Mouse (Mus musculus): ENCODE results near the gene Gabrg2.

The Gabrg2 gene

DNA sequence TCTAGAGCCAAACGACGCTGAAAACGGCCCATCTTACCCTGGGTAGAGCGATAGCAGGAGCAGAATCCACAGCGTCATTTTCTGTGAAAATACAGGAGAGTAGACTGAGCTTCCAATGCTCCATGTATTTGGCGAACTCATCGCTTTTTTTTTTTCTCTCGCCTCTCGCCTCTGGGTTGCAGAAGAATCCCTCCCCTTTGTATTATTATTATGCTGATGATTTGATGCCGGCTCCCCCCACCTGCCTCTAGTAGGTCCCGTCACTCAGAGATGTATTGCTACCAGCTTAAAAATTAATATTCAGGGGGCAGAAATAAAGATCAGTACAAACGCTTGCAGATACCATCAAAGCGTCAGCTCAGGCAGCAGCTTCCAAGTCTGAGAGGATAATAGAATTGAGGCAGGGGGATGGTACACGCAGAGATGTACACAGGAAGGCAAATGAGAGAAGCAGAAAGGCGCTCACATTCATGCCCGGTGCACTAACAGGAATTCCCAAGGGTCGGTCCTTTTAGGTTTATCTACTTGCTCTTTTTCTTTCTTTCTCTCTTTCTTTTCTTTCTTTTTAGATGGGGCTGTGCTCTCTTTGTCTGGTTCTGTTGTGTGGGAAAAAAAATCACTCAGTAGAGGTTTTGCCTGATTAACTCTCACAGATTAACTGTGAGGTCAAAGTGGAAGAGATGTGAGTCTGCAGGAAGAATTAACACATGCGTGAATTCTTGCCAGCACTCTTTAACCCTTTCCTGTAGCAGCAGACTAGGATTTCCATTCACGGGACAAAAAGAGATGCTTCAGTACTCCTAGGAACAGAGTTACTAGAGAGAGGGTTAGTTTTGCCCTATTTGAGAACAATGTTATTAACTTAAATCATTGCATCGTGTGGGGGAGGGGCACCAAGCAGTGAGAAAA, at the start of gene Gabrg2:
Gabrg2 (minus strand) TSS at position 668 of the 909 bp plus-strand sequence.
- DNase-seq (ENCODE audit: low spot score) = peak; percentile 9

DNA sequence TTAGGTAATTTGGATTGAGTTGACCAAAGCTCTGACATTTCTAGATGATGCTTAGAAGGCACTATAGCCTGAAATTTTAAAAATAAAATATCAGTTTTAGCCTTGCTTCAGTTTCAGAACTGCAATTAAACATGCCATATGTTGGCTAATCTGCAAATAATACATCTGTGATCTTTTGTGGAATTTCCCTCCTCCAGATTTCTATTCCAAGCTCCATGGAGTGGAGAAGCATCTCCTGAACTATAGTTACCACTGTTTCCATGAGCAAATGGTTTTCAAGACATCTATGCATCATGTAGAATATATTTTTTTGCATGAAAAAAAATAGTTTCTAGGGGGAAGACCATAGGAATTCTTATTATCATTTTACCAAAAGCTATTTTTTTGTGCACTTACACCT, 47.5 kb upstream of the Gabrg2 start:
- no peak for DNase-seq (ENCODE audit: low spot score)

DNA sequence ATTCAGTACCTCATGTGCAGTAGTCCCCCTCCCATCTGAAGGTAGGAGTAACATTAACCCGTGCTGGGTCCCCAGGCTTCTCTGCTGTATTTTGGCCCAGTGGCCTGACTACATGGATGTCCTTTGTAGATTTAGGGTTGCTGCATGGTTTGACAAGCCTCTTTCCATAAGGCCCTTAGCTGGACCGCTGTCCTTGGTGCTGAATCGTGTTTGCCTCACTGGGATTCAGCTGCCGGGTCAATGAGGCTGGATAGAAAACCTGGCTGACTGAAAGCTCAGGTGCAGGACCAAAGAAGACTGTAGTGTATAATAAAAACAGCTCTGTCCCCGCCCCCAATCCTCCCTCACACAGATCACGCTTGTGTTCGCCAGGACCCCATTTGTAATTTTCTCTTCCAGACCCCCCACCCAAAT, 1.2 kb downstream of the Gabrg2 start:
- DNase-seq (ENCODE audit: low spot score) = peak; percentile 12

DNA sequence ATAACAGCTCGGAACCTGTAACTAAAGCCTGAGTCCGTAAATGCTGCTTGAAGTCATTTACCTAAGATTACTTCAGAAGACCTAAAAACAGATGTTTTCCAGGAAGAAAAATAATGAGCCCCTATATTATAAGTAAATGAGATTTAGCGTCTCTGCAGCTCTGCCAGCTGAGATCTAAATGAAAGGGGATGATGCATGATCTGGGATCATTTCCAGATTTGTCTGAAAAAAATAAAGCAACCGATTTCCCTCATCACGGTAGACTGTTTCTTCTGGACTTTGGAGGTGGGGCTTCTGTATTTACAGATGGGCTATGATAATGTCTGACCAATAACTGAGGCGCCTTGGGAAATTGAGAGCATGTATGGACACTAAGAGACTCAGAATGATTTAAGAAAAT, 20.5 kb downstream of the Gabrg2 start:
- DNase-seq (ENCODE audit: low spot score) = no peak

DNA sequence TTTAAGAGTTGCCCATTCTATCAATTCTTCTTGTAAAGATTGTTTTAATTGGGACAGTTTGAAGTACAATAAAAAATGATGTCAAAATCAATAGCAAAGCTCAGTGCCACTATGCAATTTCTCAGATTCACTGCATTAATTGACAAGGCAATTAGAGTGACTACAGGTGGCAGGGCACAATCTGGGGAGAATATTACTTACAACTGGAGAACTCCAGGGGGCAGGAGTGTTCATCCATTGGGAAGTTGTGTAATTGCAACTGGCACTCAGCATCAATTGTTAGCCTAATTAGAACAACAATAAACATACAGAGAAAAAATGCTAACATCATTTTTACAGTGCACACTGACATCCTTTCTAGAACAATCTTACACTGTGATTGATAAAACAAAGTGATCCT, 32.1 kb downstream of the Gabrg2 start:
- no peak for DNase-seq (ENCODE audit: low spot score)

DNA sequence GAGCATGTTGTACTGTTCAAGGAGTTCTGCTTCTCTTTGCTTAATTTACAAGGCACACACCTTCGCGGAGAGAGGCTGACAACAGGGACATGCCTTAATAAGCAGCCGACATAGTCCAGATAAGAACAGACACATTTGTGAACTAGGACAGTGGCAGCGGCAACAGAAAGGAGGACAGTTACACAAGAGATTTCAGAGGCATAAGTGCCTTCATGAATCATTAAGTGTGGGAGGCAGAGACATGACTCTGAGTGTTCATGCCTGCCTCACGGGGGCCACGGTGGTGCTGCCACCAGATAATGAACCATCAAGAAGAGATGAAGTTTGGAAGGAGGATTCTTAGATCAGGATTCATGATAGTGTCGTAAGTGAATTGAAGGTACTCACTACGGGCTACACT, 38.0 kb downstream of the Gabrg2 start:
- DNase-seq (ENCODE audit: low spot score) = peak; percentile 38

DNA sequence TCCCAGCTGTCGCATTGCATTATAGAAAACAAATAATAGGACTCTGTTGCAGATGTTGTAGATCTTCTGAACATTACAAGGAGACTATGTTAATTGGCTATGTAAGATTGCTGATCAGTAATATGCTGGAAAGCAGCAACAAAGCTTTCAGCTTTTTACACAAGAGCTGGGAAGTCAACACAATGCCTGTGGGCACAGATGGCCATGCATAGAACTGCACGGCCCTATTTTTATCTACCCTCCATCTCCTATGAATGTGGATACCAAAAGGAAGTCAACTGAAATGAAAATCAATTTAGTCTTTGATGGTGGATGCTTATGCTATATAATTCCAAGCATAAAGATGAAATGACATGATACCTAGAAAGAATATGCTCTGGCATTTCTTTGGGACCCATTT, 47.1 kb downstream of the Gabrg2 start:
- DNase-seq (ENCODE audit: low spot score) = no peak

DNA sequence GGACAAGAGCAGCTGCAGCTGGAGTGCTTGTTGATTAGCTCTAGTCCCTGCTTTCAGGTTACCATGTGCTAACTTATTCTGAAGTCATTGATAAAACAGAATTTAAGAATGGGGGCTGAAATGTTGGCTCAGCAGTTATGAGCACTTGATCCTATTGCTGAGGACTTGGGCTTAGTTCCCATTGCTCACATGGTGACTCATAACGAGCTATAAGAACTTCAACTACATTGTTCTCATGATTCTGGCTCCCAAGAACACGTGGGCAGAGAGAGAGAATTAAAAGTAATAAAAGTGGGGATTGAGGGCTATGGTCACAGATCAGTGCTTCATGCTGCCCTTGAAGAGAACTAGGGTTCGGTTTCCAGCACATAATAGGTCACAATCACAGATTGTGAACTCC, 48.8 kb downstream of the Gabrg2 start:
- DNase-seq (ENCODE audit: low spot score) = no peak

DNA sequence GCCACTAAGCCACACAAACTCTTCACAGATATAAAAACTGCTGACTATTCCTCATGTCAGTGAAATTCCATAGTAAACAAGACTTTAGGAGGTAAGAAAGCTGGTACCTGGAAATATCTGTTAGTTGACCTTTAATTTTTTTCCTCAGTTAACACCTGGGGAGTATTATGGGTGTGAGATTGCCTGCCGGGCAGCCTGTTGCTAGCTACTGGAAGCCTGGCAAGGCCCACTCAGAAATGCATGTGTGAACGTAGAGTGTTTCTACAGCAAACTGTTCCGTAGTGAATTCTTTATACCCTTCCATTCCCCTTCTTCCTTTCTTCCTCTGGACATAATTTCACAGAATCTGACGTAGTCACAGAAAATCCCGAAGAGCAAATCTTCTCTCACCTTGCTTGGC, 55.2 kb downstream of the Gabrg2 start:
- no peak for DNase-seq (ENCODE audit: low spot score)

DNA sequence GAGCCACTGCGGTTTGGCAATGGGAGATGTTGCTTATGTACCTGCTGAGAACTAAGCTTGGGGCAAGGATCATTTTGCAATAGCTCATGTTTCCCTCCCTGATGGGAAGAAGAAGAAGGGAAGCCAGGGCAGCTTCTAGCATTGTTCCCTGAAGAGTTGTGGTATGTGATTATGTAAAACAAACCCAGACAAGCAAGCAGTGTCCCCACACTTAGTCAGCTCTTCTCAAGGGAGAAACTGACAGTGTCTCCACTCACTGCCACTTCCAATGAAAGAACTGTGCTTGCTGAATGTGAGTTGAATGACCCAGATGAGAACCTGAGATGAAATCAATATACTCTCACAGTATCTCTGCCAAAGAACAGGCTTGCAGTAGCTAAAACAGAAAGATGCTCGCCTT, 62.7 kb downstream of the Gabrg2 start:
- DNase-seq (ENCODE audit: low spot score) = no peak

DNA sequence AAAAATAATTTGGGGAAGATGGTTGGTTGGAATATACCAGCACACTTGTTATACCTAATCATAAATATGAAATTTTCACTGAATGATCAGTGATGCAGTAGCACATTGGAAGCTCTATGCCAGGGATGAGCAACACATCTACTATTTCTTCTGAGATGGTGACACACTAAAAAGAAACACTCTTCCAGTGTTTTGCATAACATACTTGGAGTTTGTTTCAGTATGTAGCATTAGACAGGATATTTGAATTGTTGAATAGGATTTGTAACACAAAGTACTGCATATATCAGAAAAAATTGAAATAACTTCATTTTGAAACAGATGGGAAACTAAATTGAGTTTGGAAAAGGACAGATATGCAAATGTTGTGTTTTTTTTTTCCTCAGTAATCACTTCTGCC, 81.8 kb downstream of the Gabrg2 start:
- no peak for DNase-seq (ENCODE audit: low spot score)

DNA sequence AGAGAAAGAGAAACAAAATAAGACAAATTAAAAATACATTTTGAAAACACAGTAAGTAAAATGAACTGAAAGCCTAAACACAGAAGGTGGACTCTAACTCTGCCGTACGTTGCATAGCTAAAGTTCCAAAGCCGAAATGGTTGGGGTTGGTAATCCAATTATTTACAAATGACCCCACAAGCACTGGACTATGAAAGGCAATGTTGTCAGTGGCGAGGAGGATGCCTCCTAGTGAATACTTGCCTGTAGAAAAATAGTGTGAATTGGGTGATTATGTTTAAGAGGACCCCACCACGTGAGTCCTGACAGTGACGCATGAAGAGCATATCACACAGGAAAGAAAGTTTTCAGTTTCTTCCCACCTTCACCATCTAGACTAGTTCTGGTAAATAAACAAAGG, 86.6 kb downstream of the Gabrg2 start:
- DNase-seq (ENCODE audit: low spot score) = no peak

DNA sequence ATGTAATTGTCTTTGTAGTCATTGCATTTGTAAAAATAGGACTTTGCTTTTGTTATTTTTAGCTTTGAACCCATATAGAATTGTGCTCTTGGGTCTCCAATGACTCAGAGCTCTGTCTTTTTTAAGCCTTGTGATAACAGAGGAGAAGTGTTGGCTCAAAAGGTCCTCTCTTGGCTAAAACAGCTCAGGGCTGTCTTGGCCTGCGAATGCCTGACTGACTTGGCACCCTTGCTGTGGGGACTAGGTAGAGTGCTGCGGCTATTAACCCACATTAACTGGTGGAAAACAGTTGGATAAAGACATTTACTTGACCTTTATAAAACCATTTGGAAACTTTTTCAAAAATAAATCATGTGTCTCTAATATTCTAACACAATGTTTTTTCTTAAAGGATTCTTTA, 97.0 kb downstream of the Gabrg2 start:
- DNase-seq (ENCODE audit: low spot score) = no peak

Data from left cerebral cortex, adult 11 months (tissue).